Mouse (Mus musculus) lung, adult 2 months (tissue): ENCODE measurements around the gene Eme1. TPM values are rescaled to one million over a fixed set of nuclear protein-coding genes. Genes with fewer than 3 reads are reported as not detected.

Source experiments
- DNase-seq: peaks from one replicate; pipeline ENCODE4 v3.0.0; 2022
- H3K4me1 ChIP-seq: fragments of 200-500 bp; 2 replicates; pipeline ENCODE4 v1.6.1; 2011; ENCODE audit warnings: low read length; ENCODE audit not compliant: control insufficient read depth, insufficient read depth
- H3K4me3 ChIP-seq: fragments of 200-500 bp; replicated peaks from 2 replicates; pipeline ENCODE3; 2011; ENCODE audit warnings: low read depth, mild to moderate bottlenecking, control low read depth, low read length; ENCODE audit errors: extremely low read depth
- CTCF ChIP-seq: fragments of 200-500 bp; IDR thresholded peaks from 2 replicates; pipeline ENCODE4 v1.5.1; 2011; ENCODE audit warnings: mild to moderate bottlenecking, low read length, control low read depth; ENCODE audit not compliant: insufficient read depth
- POLR2A ChIP-seq: fragments of 200-500 bp; IDR thresholded peaks from 2 replicates; pipeline ENCODE4 v1.6.1; 2011; ENCODE audit warnings: low read depth, mild to moderate bottlenecking, control low read depth, low read length, borderline replicate concordance; ENCODE audit errors: extremely low read depth
- WGBS: fragments of 180-500 bp; shearing (Covaris S2); methylation state at CpG from one replicate; pipeline ENCODE4 v1.1.7; 2018; 5-methylcytosine and 5-hydroxymethylcytosine counted together
- polyA plus RNA-seq: library from polyadenylated mRNA; depleted of rRNA; stranded (reverse); fragments of >200 nt; gene quantifications from 2 replicates; pipeline ENCODE4 v1.2.3, GENCODE M21; 2012

The Eme1 gene
- polyA plus RNA-seq, 1 experiment, result 0.51 TPM

DNA sequence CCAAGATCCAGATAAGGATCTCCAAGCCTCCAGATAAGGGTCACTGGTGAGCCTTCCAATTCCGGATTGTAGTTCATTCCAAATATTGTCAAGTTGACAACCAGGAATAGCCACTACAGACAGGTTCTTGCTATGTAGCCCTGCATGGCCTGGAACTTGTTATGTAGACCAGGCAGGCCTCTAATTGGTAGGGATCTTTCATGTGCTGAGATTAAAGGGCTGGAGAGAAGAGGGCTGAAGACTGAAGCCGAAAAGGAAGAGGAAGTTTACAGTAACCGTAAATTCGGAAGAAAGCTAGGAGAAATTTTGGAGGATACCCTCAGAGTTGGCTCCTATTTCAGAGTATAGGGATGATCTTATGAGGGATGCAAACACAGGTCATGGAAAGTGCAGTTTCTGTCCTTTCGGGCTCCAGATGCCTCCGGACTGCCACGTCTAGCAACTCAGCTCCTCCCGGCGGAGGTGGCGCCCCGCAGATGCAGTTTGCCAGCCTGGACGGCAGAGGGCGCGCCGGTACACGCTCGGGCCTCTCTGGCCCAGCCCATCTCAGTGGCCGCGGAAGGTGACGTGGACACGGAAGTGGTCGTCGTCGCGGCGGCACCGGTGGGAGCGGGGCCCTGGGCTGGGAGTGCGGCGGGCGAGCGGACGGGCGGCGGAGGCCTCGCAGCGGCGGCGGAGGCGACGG, 24.4 kb downstream of the Eme1 start, which contains the start of gene Lrrc59:
TSS of gene Lrrc59 (plus strand) at position 569 of the 685 bp plus-strand sequence.
- DNase-seq, result peak; percentile 95
- WGBS, result 2% methylated on average over 41 of the region's 41 CpGs
- TF ChIP-seq CTCF (peak; percentile 71), POLR2A (peak; percentile 63; the same call in 1 of the 2 replicates)
- H3K4me1 ChIP-seq, result peaks cover 4% of the 10 kb centered on the region
- peak within 1 kb of the TSS; percentile 53 for H3K4me3 ChIP-seq

DNA sequence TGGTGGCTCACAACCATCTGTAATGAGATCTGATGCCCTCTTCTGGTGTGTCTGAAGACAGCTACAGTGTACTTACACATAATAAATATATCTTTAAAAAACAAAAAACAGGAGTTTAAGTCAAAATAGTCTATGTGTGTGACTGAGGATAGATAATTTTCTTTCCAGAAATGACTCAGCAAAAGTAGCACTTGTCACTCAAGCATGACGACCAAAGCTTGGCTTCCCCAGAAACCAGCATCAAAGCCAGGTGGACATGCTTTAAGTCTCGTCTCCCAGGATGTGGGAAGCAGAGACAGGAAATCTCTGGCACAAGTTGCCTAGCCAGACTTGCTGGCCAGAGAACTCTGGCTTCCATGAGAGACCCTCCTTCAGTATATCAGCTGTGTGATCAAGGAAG, 31.6 kb downstream of the Eme1 start:
- no peak for DNase-seq
- TF ChIP-seq CTCF (no peak), POLR2A (no peak)
- WGBS, result 52% methylated on average over 2 of the region's 2 CpGs
- no peaks in the 10 kb centered on the region for H3K4me1 ChIP-seq
- no peak overlapping the region for H3K4me3 ChIP-seq

DNA sequence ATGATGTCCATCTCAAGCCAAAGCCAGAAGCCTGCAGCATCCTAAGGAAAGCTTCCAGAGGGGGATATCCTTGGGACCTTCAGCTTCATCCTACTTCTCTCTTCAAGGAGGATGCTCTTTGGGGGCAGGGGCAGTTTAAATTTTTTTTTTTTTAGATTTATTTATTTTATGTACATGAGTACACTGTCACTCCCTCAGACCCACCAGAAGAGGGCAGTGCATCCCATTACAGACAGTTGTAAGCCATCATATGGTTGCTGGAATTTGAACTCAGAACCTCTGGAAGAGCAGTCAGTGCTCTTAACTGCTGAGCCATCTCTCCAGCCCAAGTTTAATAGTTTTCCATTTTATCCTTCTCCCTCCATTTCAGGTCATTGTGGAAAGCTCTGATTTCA, 32.3 kb downstream of the Eme1 start:
- Histone ChIP-seq H3K4me3 (no peak overlapping the region), H3K4me1 (no peaks in the 10 kb centered on the region)
- no peak for DNase-seq
- no peak for TF ChIP-seq POLR2A
- TF ChIP-seq CTCF, result no peak

DNA sequence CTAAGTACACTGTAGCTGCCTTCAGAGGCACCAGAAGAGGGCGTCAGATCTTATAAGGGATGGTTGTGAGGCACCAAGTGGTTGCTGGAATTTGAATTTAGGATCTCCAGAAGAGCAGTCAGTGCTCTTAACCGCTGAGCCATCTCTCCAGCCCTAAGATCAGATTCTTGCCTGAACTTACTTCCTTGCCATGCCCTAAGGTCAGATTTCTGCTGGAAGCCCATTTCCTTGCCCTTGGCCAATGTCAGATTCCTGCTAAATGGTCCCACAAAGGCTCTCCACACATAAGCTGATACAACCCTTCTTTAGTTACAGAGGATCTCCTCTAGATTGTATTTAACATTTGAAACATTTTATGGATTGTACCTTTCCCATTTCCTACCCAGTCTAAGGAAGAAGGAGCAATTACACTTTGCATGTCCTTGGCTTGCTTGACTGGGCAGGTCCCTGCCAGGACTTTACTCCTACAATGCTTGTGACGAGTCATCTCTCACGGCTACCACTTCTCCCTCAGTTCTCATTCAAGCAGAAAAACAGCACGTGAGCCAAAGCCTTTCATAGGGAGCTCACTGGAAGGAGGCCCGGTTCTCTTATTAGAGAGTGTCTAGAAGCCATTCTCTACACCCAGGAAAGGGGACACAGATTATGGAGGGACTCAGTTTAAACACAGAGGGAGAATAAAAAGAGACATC, 32.9 kb downstream of the Eme1 start:
- no peak overlapping the region for H3K4me3 ChIP-seq
- TF ChIP-seq POLR2A (no peak), CTCF (no peak)
- H3K4me1 ChIP-seq, result no peaks in the 10 kb centered on the region
- 52% methylated on average over 6 of the region's 6 CpGs for WGBS
- DNase-seq, result no peak

DNA sequence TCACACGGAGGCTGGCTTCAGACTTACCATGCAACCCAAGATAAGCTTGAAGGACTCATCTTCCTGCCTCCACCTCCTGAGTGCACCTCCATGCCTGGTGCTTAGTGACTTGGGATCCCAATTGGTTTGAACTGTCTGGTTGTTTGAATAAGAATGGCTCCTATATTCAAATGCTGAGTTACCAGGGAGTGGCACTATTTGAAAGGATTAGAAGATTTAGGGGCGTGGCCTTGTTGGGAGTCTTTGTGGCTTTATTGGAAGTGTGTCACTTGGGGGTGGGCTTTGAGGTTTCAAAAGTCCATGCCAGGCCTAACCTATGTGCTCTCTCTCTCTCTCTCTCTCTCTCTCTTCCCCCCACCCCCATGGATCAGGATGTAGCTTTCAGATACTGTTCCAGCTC, 36.1 kb downstream of the Eme1 start:
- H3K4me1 ChIP-seq, result no peaks in the 10 kb centered on the region
- no peak for DNase-seq
- TF ChIP-seq CTCF, result no peak
- 91% methylated on average over 2 of the region's 2 CpGs for WGBS
- H3K4me3 ChIP-seq, result no peak overlapping the region

DNA sequence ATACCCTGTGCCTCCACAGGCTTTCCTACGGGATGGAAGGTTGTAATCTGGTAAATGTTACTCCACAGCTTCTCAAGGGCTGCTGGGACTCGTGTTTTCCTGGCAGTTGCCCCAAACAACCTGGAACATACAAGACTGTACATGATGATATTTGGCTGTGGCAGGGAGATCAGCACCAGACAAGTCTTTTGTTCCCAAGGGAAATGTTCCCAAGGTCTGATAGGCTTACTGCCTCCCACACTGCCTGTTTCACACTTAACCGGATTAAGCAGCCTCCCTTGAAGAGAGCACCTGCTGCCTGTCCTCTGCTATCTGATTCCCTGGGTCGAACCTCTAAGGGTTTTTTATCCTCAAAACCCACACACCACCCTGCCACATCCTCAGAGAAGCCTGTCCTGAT, 38.3 kb downstream of the Eme1 start:
- no peak for DNase-seq
- 38% methylated on average over 4 of the region's 4 CpGs for WGBS
- Histone ChIP-seq H3K4me1 (no peaks in the 10 kb centered on the region), H3K4me3 (no peak overlapping the region)
- no peak for TF ChIP-seq CTCF
- TF ChIP-seq POLR2A, result no peak

DNA sequence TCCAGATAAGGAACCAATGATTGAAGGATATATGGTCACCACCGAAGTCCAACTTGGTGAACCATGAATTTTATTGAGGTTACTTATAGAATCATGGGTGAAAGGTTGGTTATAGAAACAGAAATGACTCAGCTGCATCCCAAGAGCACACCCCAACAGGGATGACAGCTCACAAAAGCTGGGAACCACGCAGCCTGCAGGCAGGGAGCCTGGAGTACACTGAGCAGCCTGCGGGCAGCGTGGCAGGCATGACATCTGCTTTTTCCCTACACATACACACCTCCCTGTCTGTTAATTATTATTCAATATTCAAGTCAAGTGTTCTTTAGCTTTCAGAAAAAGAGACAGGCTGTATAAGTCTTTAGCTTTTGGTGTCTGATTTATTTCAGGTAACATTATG, 39.2 kb downstream of the Eme1 start:
- no peak for DNase-seq
- TF ChIP-seq POLR2A (no peak), CTCF (no peak)
- 70% methylated on average over 4 of the region's 4 CpGs for WGBS

DNA sequence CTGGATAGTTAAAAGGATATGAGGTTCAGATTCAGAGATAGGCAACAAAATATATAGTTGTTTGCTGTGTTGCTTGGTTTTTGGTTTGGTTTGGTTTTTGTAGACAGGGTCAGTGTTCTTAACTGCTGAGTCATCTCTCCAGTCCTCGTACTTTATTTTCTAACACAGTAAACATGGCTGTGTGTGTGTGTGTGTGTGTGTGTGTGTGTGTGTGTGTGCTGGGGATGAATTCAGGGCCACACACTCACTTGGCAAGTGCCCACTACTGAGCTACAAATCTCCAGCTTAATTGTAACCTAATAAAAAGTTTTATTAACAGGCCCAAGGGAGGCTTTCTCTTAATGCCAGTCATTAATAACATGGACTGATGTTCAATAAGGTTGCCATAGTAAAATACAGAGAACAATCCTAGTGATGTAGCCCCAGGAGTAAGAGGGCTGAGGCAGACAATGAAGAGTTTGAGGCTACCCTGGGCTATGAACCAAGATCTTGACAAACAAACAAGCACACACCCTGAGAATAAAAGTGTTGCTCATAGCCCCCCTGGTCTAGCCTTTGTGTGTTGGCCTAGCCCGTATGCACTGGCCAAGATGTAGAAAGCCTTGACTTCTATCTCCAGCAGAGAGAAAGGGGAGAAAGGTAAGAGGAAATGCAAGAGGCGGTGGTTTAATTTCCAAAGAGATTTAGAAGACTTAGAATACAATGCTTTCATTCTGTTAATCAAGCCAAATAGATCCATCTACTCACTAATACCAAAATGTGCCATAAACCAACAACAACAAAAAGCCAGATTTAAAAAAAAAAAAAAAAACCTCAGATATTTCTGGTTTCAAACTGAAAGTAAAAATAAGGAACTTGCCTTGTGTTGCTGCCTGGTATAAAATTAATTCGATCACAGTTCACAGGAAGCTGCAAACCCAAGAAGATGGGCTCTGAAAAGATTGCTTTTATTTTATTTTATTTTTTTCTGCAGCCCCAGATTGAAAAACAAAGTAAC, 42.7 kb downstream of the Eme1 start:
- no peak for TF ChIP-seq POLR2A
- no peak for TF ChIP-seq CTCF

More for the DNA sequence above, 39.2 kb downstream of the Eme1 start:
- H3K4me1 ChIP-seq, result no peaks in the 10 kb centered on the region
- H3K4me3 ChIP-seq, result no peak overlapping the region

DNA sequence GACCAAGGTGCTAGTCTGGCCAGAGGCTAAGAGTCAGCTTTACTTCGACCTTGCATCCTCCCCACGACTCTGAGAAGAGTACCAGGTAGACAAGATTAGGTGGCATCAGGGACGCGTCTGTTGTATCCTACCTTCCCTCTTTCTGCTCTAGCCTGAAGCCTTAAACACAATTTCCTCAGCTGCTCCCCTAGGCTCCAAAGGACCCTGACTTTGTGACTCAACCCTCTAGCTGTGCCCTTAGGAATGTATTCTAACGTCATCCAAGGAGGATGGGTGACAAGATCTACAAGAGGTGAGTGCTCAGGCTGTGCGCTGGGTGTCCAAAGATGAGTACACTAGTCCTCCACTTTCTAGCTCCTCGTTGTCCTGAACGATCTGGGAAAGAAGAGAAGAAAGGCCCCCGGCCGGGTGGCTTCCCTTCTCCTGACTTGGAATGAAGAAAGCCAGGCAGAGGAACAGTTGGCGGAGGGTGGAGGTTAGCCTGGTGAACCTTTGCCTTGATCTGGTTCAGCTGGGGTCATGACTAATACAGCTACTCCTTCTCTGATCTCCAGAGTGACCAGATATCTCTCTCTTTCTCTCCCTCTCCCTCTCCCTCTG, 51.3 kb downstream of the Eme1 start:
- DNase-seq, result no peak
- no peak overlapping the region for H3K4me3 ChIP-seq
- TF ChIP-seq CTCF (no peak), POLR2A (no peak)
- peaks cover 9% of the 10 kb centered on the region for H3K4me1 ChIP-seq
- WGBS, result 69% methylated on average over 11 of the region's 11 CpGs

More for the DNA sequence above, 42.7 kb downstream of the Eme1 start:
- no peak for DNase-seq
- WGBS, result 59% methylated on average over 4 of the region's 4 CpGs
- Histone ChIP-seq H3K4me3 (no peak overlapping the region), H3K4me1 (no peaks in the 10 kb centered on the region)
